Mouse (Mus musculus) midbrain, embryonic 14.5 days (tissue): ENCODE measurements around the gene Ripply3. TPM values are rescaled to one million over a fixed set of nuclear protein-coding genes. Genes with fewer than 3 reads are reported as not detected.
A peak's percentile ranks its signal among the peaks of the same experiment; 100 is the strongest.

ENCODE experiments used
- ATAC-seq: fragments of 200-750 bp; cut with Nextera tagmentation; 2 replicates; pipeline ENCODE4 v1.8.0; 2017; ENCODE audit warnings: moderate number of reproducible peaks, moderate library complexity; ENCODE audit not compliant: low FRiP score, low TSS enrichment
- DNase-seq: peaks from one replicate; pipeline ENCODE4 v3.0.0-alpha.2; 2015
- H3K27ac ChIP-seq: fragments of 300-500 bp; sonication (generic); replicated peaks from 2 replicates; pipeline ENCODE4 v1.5.1; 2014; ENCODE audit warnings: mild to moderate bottlenecking, low read depth, low read length, moderate library complexity
- H3K27me3 ChIP-seq: fragments of 300-500 bp; sonication (generic); 2 replicates; pipeline ENCODE4 v1.6.1; 2014; ENCODE audit warnings: low read length, control low read depth, mixed read lengths; ENCODE audit not compliant: control insufficient read depth, insufficient read depth
- H3K36me3 ChIP-seq: fragments of 300-500 bp; sonication (generic); 2 replicates; pipeline ENCODE4 v1.6.1; 2014; ENCODE audit warnings: low read length, control low read depth; ENCODE audit not compliant: control insufficient read depth, insufficient read depth
- H3K4me1 ChIP-seq: fragments of 300-500 bp; sonication (generic); 2 replicates; pipeline ENCODE4 v1.6.1; 2014; ENCODE audit warnings: mild to moderate bottlenecking, antibody characterized with exemption, low read length, control low read depth; ENCODE audit not compliant: control insufficient read depth, insufficient read depth
- H3K4me2 ChIP-seq: fragments of 300-500 bp; sonication (generic); 2 replicates; pipeline ENCODE4 v1.6.1; 2014; ENCODE audit warnings: mild to moderate bottlenecking, low read length, moderate library complexity
- H3K4me3 ChIP-seq: fragments of 300-500 bp; sonication (generic); replicated peaks from 2 replicates; pipeline ENCODE4 v1.5.1; 2014; ENCODE audit warnings: low read depth, low read length
- H3K9ac ChIP-seq: fragments of 300-500 bp; sonication (generic); replicated peaks from 2 replicates; pipeline ENCODE4 v1.6.1; 2014; ENCODE audit warnings: mild to moderate bottlenecking, low read length, moderate library complexity
- H3K9me3 ChIP-seq: fragments of 300-500 bp; sonication (generic); 2 replicates; pipeline ENCODE4 v1.6.1; 2016; ENCODE audit warnings: low read length, control low read depth, mixed read lengths; ENCODE audit not compliant: control insufficient read depth
- WGBS: fragments of 180-500 bp; shearing (Covaris S2); extraction: QIAGEN DNeasy Blood & Tissue Kit; methylation state at CpG from one replicate; pipeline ENCODE4 v1.1.7; 2014; 5-methylcytosine and 5-hydroxymethylcytosine counted together
- polyA plus RNA-seq: library from polyadenylated mRNA; unstranded; fragments of >200 nt; fragmentation: Nextera tagmentation; extraction: Ambion mirVana; gene quantifications from 2 replicates; pipeline ENCODE4 v1.2.1, GENCODE M21; 2014

The Ripply3 gene
- polyA plus RNA-seq, 1 experiment from 2014 or later, result 1.2 TPM

DNA sequence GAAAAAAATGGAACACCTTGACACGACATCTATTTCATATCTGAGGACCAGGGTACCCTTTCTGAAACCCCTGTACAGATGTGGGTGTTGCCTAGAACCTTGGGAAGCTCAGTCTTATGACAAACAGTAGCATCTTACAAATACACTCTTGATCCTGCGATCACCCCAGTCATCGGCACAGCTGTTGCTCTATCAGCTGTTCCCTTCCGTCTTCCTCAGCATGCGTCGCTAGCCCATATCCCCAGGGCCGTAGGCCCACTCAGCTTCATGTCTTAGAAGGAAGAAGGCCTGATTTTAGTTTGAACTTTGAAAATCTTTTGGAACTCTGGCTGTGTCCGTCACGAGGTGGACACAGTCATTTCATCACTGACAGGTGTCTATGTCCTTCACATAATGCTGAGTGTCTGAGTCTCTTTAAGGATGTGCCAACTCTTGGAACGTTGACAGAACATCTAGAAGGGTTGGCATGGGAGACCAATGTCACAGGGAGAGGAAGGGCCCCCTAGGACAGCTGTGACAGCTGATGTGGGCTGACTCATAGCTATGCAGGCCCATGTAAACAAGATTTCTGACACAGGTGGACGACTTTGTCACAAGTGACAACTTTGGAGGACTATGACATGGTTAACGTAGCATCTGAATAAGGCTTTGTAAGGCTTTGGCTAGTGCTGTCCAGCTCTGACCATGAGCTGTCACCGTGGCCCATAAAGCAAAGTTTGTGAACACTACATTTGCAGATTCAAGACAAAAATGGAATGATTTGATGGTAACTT is 32.5 kb downstream of the Ripply3 start:
- Histone ChIP-seq H3K4me2 (no peak overlapping the region), H3K27me3 (no peaks in the 10 kb centered on the region), H3K36me3 (peaks cover 5% of the 10 kb centered on the region; the same call in 1 of the 2 replicates), H3K4me1 (peaks cover 8% of the 10 kb centered on the region; the same call in 1 of the 2 replicates), H3K9me3 (no peaks in the 10 kb centered on the region), H3K4me3 (no peak overlapping the region), H3K27ac (no peak overlapping the region), H3K9ac (no peak overlapping the region)
- ATAC-seq (no peak), DNase-seq (no peak)
- 86% methylated on average over 13 of the region's 13 CpGs for WGBS

DNA sequence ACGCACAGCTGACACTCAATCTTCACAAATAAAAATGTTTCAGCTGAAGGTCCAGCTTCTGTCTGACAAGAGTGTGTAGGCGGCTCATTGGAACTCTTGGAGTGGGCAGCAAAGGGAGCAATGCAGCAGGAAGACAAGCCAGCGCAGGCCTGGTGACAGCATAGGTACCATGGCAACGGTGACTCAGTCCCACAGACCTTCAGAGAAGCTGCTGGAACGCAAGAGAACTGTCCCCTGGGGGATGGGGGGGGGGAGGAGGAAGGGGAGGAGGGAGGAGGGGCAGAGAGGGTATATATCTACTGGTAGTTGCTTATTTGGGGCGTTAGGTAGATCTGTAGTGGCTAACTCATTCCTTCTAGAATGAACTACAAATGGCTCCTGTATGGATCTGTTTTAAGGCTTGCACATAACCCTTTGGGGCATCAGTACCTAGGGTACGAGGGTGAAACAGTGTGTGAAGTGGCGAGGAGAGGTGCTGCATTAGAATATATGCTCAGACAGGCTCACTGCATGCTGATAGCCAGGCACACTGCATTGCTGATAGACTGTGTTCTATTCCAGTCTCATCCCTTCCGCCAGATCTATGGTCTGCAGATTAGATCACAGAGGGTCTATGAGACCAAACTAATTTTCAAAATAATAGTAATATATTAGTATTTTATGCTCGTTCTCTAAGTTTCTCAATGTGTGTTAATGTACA is 34.1 kb downstream of the Ripply3 start:
- no peak overlapping the region for H3K4me3 ChIP-seq
- H3K4me2 ChIP-seq, result no peak overlapping the region
- H3K27ac ChIP-seq, result peak overlapping the region; percentile 16; the same call in 1 of the 2 replicates
- no peak for ATAC-seq
- peak; percentile 77 for DNase-seq
- H3K9ac ChIP-seq, result no peak overlapping the region; the same call in 1 of the 2 replicates
- H3K27me3 ChIP-seq, result no peaks in the 10 kb centered on the region
- peaks cover 8% of the 10 kb centered on the region; the same call in 1 of the 2 replicates for H3K4me1 ChIP-seq
- peaks cover 9% of the 10 kb centered on the region; the same call in 1 of the 2 replicates for H3K36me3 ChIP-seq
- WGBS, result 47% methylated on average over 10 of the region's 10 CpGs
- H3K9me3 ChIP-seq, result no peaks in the 10 kb centered on the region

DNA sequence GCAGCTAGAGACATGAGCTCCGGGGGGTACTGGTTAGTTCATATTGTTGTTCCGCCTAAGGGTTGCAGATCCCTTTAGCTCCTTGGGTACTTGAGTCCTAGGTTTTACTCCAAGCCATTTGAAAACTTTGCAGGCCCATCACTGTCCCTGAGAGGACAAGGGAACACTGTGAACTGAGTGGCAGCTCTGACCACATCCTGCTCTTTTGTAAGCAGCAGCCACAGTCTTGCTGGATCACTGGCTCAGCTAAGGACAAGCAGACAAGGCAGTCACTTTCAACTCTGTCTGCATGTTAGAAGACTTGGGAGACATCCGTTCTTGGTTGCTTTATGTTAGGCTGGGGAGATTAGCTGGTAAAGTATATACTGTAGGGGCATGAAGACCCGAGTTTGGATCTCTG is 35.6 kb downstream of the Ripply3 start:
- Histone ChIP-seq H3K4me2 (no peak overlapping the region), H3K27ac (no peak overlapping the region), H3K9ac (no peak overlapping the region), H3K27me3 (no peaks in the 10 kb centered on the region), H3K36me3 (peaks cover 9% of the 10 kb centered on the region; the same call in 1 of the 2 replicates), H3K9me3 (no peaks in the 10 kb centered on the region), H3K4me1 (peaks cover 13% of the 10 kb centered on the region), H3K4me3 (no peak overlapping the region)
- 91% methylated on average over 4 of the region's 4 CpGs for WGBS
- ATAC-seq (no peak), DNase-seq (no peak)

DNA sequence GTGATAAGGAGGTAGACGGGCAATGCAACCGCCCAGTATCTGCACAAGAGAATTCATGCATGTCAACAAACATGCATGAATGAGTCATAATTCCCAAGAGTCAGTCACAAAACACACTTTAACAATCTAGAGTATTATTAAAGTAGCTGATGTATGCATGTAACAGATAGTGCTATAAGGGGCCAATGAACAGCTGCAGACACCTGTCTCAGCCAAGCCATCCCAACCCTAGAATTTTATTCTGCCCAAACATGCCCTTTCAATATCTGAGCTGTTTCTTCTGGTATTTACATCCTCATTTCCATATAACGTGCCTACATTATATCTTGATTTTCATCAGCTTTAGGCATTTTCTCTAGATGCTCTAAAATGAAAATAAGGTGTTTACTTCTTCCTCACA is 37.2 kb downstream of the Ripply3 start:
- no peak overlapping the region for H3K9ac ChIP-seq
- no peak overlapping the region for H3K4me3 ChIP-seq
- H3K27ac ChIP-seq, result no peak overlapping the region
- ATAC-seq (no peak), DNase-seq (no peak)
- H3K9me3 ChIP-seq, result no peaks in the 10 kb centered on the region
- H3K4me2 ChIP-seq, result no peak overlapping the region
- WGBS, result 92% methylated on average over 3 of the region's 3 CpGs
- peaks cover 9% of the 10 kb centered on the region; the same call in 1 of the 2 replicates for H3K36me3 ChIP-seq
- H3K27me3 ChIP-seq, result no peaks in the 10 kb centered on the region
- peaks cover 21% of the 10 kb centered on the region for H3K4me1 ChIP-seq

DNA sequence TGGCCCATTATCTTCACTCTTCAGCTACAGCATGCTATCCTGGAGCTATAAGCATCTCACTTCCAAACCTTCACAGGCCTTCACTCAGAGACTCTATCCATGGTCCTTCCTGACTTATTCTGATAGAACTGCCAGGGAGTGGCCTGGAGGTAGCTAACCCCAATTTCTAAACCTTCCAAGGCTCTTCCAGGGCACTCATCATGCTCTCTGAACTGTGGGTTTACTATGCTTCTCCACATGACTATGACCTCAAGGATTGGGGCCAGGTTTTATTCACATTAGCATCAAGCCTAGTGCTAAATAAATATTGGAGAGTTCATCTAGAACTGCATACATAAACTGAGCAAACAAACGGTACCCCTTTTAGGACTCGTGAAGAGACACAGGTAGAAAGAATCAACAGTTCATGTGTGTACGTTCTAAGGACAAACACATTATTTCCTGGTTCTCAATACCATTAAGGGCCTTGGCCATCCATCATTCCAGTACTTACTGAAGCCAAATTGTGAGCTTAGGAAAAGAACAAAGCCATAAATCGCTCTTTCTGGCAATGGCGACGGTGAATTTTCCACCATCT is 41.5 kb downstream of the Ripply3 start:
- peak; percentile 0; the same call in 1 of the 2 replicates for ATAC-seq
- Histone ChIP-seq H3K27me3 (no peaks in the 10 kb centered on the region), H3K36me3 (peaks cover 9% of the 10 kb centered on the region; the same call in 1 of the 2 replicates), H3K4me1 (peaks cover 33% of the 10 kb centered on the region), H3K27ac (peak overlapping the region; percentile 99), H3K9me3 (no peaks in the 10 kb centered on the region), H3K9ac (peak overlapping the region; percentile 79), H3K4me3 (peak overlapping the region; percentile 96), H3K4me2 (peak overlapping the region; percentile 80)
- peak; percentile 16 for DNase-seq
- WGBS, result 9% methylated on average over 6 of the region's 6 CpGs

DNA sequence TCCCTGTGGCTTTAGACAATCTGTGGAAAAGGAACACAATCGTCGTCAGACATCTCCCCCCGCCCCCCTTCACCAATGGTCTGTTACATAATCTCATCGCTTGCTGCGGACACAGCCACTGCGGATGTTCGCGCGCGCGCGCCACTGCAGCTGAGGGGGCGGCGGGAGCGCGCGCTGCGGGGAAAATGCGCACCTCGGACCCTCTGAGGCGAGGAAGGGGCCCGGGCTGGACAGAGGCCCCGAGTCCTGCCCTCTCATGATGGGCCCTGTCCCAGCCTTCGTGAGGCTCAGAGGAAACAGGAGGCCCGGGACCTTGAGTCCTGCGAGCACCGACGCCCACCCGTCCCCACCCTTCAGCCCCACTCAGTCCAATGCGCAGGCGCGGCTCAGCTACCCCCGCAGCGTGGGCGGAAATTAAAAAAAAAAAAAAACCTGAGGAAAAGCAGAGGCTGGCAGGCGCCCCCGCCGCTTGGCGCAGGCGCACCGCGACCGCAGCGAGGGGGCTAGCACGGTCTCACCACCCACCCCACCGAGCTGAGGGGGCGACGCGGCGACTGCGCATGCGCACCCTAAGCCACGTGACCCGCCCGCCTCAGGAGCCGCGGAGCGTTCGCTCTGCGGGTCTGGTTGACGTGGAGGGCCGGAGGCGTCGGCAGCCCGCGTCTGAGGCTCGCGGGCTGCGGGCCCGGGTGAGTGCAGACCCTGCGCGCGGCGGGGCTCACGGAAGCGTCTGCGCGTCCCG is 42.1 kb downstream of the Ripply3 start, which contains the start of gene Ttc3:
TSS of gene Ttc3 (plus strand) at position 446 of the 742 bp plus-strand sequence.
- Histone ChIP-seq H3K4me1 (peaks cover 37% of the 10 kb centered on the region), H3K4me2 (peak within 1 kb of the TSS; percentile 80), H3K9ac (peak within 1 kb of the TSS; percentile 99), H3K9me3 (no peaks in the 10 kb centered on the region), H3K27me3 (no peaks in the 10 kb centered on the region), H3K27ac (peak within 1 kb of the TSS; percentile 99), H3K4me3 (peak within 1 kb of the TSS; percentile 96), H3K36me3 (peaks cover 6% of the 10 kb centered on the region; the same call in 1 of the 2 replicates)
- DNase-seq, result peak; percentile 99
- WGBS, result under 1% methylated on average over 79 of the region's 79 CpGs
- ATAC-seq, result peak; percentile 81

DNA sequence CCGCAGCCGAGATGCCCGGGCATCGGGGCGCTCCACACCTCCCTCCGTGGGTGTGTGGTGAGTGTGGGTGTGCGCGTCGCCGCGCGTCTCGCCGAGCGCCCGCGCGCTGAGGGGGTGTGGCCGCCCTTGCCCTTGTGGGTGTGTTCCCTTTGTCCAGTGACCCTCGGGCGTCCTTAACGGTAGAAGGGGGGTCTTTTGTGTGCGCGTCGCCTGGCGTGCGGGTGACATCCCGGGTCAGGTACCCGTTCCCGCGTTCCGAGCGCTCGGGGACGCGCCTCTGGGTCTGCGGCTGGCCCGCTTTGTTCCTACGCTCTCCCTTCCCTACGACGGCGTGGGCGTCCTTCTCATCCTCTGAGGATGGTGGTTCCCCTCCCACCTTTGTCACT is 42.7 kb downstream of the Ripply3 start:
- H3K9me3 ChIP-seq, result no peaks in the 10 kb centered on the region
- H3K36me3 ChIP-seq, result peaks cover 4% of the 10 kb centered on the region; the same call in 1 of the 2 replicates
- DNase-seq (no peak), ATAC-seq (peak; percentile 78)
- peak overlapping the region; percentile 73 for H3K4me2 ChIP-seq
- peak overlapping the region; percentile 96 for H3K4me3 ChIP-seq
- no peaks in the 10 kb centered on the region for H3K27me3 ChIP-seq
- WGBS, result 0% methylated on average over 43 of the region's 43 CpGs
- peak overlapping the region; percentile 99 for H3K9ac ChIP-seq
- H3K27ac ChIP-seq, result peak overlapping the region; percentile 99
- H3K4me1 ChIP-seq, result peaks cover 37% of the 10 kb centered on the region
